Mouse (Mus musculus) kidney, embryonic 15.5 days (tissue): ENCODE data around the gene Rpl26. TPM values are rescaled to one million over a fixed set of nuclear protein-coding genes. Genes with fewer than 3 reads are reported as not detected.
"Not testable (repeated sequence)": the region's sequence is repeated elsewhere in the genome, so short reads cannot be mapped to it uniquely, and the experiment has no call there.

Experiments used
- ATAC-seq: fragments of 200-750 bp; cut with Nextera tagmentation; replicated peaks from 2 replicates; pipeline ENCODE4 v1.8.0; 2017; ENCODE audit warnings: moderate TSS enrichment; ENCODE audit not compliant: low FRiP score
- H3K27ac ChIP-seq: fragments of 300-500 bp; sonication (generic); 2 replicates; pipeline ENCODE4 v1.5.1; 2015; ENCODE audit warnings: mild to moderate bottlenecking, inconsistent platforms
- H3K27me3 ChIP-seq: fragments of 300-500 bp; sonication (generic); 2 replicates; pipeline ENCODE4 v1.6.1; 2015; ENCODE audit warnings: inconsistent platforms
- H3K36me3 ChIP-seq: fragments of 300-500 bp; sonication (generic); 2 replicates; pipeline ENCODE4 v1.6.1; 2015; ENCODE audit warnings: inconsistent platforms
- H3K4me1 ChIP-seq: fragments of 300-500 bp; sonication (generic); 2 replicates; pipeline ENCODE4 v1.6.1; 2015; ENCODE audit warnings: inconsistent platforms
- H3K4me2 ChIP-seq: fragments of 300-500 bp; sonication (generic); 2 replicates; pipeline ENCODE4 v1.6.1; 2015; ENCODE audit warnings: moderate library complexity, mild to moderate bottlenecking, inconsistent platforms
- H3K4me3 ChIP-seq: fragments of 300-500 bp; sonication (generic); replicated peaks from 2 replicates; pipeline ENCODE4 v1.5.1; 2015; ENCODE audit warnings: mild to moderate bottlenecking, inconsistent platforms
- H3K9ac ChIP-seq: fragments of 300-500 bp; sonication (generic); 2 replicates; pipeline ENCODE4 v1.6.1; 2015; ENCODE audit warnings: mild to moderate bottlenecking, inconsistent platforms
- H3K9me3 ChIP-seq: fragments of 300-500 bp; sonication (generic); replicated peaks from 2 replicates; pipeline ENCODE4 v1.6.1; 2016; ENCODE audit warnings: inconsistent platforms
- WGBS: fragments of 180-500 bp; shearing (Covaris S2); methylation state at CpG from one replicate; pipeline ENCODE4 v1.1.7; 2015; ENCODE audit warnings: mixed read lengths; 5-methylcytosine and 5-hydroxymethylcytosine counted together
- polyA plus RNA-seq: library from polyadenylated mRNA; unstranded; fragments of >200 nt; fragmentation: Nextera tagmentation; extraction: Ambion mirVana; gene quantifications from 2 replicates; pipeline ENCODE4 v1.2.1, GENCODE M21; 2015

Gene Rpl26
- polyA plus RNA-seq, 1 experiment from 2014 or later: 1,042 TPM

GRCm38 (mm10) chr11:68926981-68927380, 25.6 kb downstream of the Rpl26 start, which contains the start of gene Odf4:
TSS of gene Odf4 (minus strand) at chr11:68927081.
- no peaks in the 10 kb centered on the region for H3K9me3 ChIP-seq
- H3K4me3 ChIP-seq: no peak within 1 kb of the TSS
- 71% methylated on average over 3 of the region's 3 CpGs for WGBS

GRCm38 (mm10) chr11:68929947-68930346, 28.6 kb downstream of the Rpl26 start:
- Histone ChIP-seq H3K27ac (no peak overlapping the region), H3K4me2 (no peak overlapping the region), H3K4me3 (no peak overlapping the region), H3K27me3 (no peaks in the 10 kb centered on the region), H3K4me1 (no peaks in the 10 kb centered on the region), H3K9me3 (no peaks in the 10 kb centered on the region), H3K9ac (no peak overlapping the region), H3K36me3 (no peaks in the 10 kb centered on the region)
- ATAC-seq: no peak
- WGBS: 84% methylated on average over 6 of the region's 6 CpGs

More at GRCm38 (mm10) chr11:68926981-68927380, 25.6 kb downstream of the Rpl26 start, which contains the start of gene Odf4:
- no peaks in the 10 kb centered on the region for H3K27me3 ChIP-seq
- peaks cover 8% of the 10 kb centered on the region for H3K4me1 ChIP-seq
- H3K27ac ChIP-seq: no peak within 1 kb of the TSS
- H3K36me3 ChIP-seq: no peaks in the 10 kb centered on the region
- H3K9ac ChIP-seq: no peak within 1 kb of the TSS
- no peak for ATAC-seq
- H3K4me2 ChIP-seq: no peak within 1 kb of the TSS

DNA sequence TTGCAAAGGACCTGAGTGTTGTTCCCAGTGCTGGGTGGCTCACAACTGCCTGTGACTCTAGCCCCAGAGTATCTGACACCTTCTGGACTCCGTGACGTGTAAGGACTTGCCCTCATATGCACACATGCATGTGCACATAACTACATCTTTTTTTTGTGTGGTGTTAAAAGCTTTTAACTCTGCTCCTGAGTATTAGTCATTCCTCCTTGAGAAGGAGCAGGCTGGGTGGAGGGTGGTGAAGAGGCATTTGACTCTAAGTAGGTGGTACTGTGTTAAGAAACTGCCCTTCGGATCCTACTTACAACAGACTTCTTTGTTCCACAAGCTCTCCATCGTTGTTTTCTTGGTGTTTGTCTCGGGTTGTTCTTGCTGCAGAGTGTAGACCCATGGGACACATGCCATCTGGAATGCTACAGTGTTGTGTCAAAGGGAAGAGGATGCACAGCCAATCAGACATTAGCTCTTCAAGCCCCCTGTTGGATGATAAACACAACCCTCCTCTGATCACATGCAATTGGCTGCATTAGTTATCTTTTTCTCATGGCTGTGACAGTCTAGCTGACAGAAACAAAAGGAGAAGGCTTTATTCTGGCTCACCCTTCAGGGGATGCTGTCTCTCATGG, 32.6 kb downstream of the Rpl26 start:
- Histone ChIP-seq H3K9me3 (no peaks in the 10 kb centered on the region), H3K4me2 (no peak overlapping the region), H3K36me3 (no peaks in the 10 kb centered on the region), H3K4me1 (0 out of 2 replicates have a peak, but pooled peaks cover under 1% of the 10 kb centered on the region), H3K27me3 (no peaks in the 10 kb centered on the region), H3K9ac (no peak overlapping the region), H3K4me3 (no peak overlapping the region), H3K27ac (no peak overlapping the region)
- 80% methylated on average over 5 of the region's 5 CpGs for WGBS
- no peak for ATAC-seq

DNA sequence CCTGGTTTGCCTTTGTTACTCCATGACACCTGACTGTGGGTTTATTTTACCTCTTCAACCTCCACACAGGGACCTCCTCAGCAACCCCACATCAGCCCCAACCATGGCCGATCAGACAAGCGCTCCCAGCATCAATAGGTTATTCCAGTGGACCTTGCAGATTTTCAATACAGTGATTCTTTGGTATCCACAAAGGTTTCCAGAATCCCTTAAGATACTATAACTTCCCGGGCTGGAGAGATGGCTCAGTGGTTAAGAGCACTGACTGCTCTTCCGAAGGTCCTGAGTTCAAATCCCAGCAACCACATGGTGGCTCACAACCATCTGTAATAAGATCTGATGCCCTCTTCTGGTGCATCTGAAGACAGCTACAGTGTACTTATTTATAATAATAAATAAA, 35.6 kb downstream of the Rpl26 start:
- WGBS: 90% methylated on average over 4 of the region's 4 CpGs
- H3K36me3 ChIP-seq, H3K4me2 ChIP-seq, H3K9ac ChIP-seq, ATAC-seq, H3K4me1 ChIP-seq, H3K27ac ChIP-seq, H3K9me3 ChIP-seq, H3K27me3 ChIP-seq, H3K4me3 ChIP-seq: not testable (repeated sequence)

GRCm38 (mm10) chr11:68939451-68940304, 38.3 kb downstream of the Rpl26 start:
- 2% methylated on average over 16 of the region's 16 CpGs for WGBS
- Histone ChIP-seq H3K9me3 (no peaks in the 10 kb centered on the region), H3K36me3 (peaks cover 11% of the 10 kb centered on the region; the same call in 1 of the 2 replicates), H3K27ac (peak overlapping the region; percentile 85), H3K9ac (peak overlapping the region; percentile 39), H3K27me3 (no peaks in the 10 kb centered on the region), H3K4me3 (peak overlapping the region; percentile 50), H3K4me1 (peaks cover 16% of the 10 kb centered on the region; the same call in 1 of the 2 replicates), H3K4me2 (peak overlapping the region; percentile 59)
- ATAC-seq: peak; percentile 98

- Histone ChIP-seq H3K4me3 (peak overlapping the region; percentile 50), H3K36me3 (peaks cover 13% of the 10 kb centered on the region; the same call in 1 of the 2 replicates), H3K4me1 (peaks cover 16% of the 10 kb centered on the region; the same call in 1 of the 2 replicates), H3K9ac (peak overlapping the region; percentile 39), H3K4me2 (peak overlapping the region; percentile 59), H3K9me3 (no peaks in the 10 kb centered on the region), H3K27me3 (no peaks in the 10 kb centered on the region), H3K27ac (peak overlapping the region; percentile 85)
- WGBS: 35% methylated on average over 4 of the region's 4 CpGs
- ATAC-seq: 0 out of 2 replicates have a peak, but pooled peaks have one; percentile 42
These were observed 39.1 kb downstream of the Rpl26 start for GRCm38 (mm10) chr11:68940516-68940915.

DNA sequence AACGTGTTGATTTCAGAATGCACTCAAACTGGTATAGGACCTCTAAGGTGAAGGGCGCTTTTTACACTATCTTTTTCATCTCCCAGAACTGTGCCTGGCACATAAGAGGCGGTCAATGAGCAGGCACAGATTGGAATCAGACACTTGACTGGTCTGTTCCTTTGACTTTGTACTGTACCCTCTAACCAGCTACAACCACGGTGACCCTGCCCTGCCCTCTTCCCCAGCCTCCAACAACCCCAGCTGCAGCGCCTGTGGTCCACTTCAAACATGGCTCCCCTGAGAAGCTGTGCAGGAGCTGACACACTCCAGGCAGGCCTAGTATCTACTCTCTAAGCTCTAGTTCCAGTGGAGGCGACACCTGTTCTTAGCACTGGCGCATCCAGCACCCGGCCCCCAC, 41.3 kb downstream of the Rpl26 start:
- Histone ChIP-seq H3K4me1 (peaks cover 28% of the 10 kb centered on the region), H3K36me3 (peaks cover 13% of the 10 kb centered on the region; the same call in 1 of the 2 replicates), H3K27ac (no peak overlapping the region; the same call in 1 of the 2 replicates), H3K4me2 (no peak overlapping the region), H3K9me3 (no peaks in the 10 kb centered on the region), H3K4me3 (no peak overlapping the region), H3K27me3 (peaks cover 16% of the 10 kb centered on the region), H3K9ac (no peak overlapping the region)
- 78% methylated on average over 8 of the region's 8 CpGs for WGBS
- ATAC-seq: no peak

GRCm38 (mm10) chr11:68945245-68945644, 43.9 kb downstream of the Rpl26 start:
- Histone ChIP-seq H3K9me3 (no peaks in the 10 kb centered on the region), H3K9ac (no peak overlapping the region), H3K36me3 (peaks cover 13% of the 10 kb centered on the region; the same call in 1 of the 2 replicates), H3K4me2 (no peak overlapping the region), H3K4me3 (no peak overlapping the region), H3K27me3 (peaks cover 21% of the 10 kb centered on the region), H3K27ac (no peak overlapping the region), H3K4me1 (peaks cover 25% of the 10 kb centered on the region)
- 84% methylated on average over 2 of the region's 2 CpGs for WGBS
- no peak for ATAC-seq

DNA sequence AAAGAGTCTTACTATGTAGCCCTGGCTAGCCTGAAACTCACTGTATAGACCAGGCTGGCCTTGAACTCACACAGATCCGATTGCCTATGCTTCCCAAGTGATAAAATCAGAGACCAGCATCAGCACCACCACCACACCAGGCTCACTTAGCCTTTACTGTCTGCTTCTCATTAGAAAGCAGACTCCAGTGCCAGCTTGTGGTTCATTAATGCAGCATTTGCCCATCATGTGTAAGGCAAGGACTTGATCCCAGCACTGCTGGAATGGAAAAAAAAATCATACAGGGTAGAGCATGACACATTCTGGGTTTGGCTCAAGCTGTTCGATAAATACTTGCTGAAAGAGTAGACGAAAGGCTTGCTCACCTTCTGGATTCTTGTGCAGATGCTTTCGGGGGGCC, 44.6 kb downstream of the Rpl26 start:
- Histone ChIP-seq H3K4me3 (no peak overlapping the region), H3K9me3 (no peaks in the 10 kb centered on the region), H3K36me3 (peaks cover 13% of the 10 kb centered on the region; the same call in 1 of the 2 replicates), H3K27ac (no peak overlapping the region), H3K27me3 (peaks cover 21% of the 10 kb centered on the region), H3K9ac (no peak overlapping the region), H3K4me2 (no peak overlapping the region), H3K4me1 (peaks cover 21% of the 10 kb centered on the region)
- ATAC-seq: no peak
- 87% methylated on average over 4 of the region's 4 CpGs for WGBS

DNA sequence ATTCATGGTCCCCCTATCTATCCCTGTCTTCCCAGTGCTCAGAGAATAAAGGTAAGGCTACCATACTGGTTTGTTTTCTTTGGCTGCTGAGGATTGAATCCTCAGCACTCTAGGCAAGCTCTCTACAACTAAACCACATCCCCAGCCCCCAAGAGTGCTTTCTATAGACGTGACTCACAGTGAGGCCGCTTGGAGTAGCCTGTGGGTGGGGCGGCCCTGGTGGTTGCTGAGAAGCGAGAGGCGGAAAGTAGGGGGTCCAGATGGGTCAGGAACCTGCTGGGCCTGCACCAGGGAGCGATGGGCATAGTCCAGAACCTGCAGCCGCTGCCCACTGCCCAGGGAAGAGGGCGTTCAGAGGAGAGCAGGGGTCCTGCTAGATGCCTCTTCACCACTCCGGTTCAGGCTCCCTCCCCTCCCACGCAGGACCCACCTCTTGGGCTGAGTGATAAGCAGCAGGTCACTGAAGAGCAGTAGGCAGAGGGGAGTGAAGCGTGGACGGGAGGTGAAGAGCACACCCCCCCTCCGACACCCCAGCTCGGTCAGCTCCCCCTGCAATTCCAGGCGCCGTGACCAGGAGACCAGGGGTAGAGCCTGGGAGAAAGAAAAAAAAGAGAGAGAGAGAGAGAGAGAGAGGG, 45.5 kb downstream of the Rpl26 start:
- Histone ChIP-seq H3K9ac (peak overlapping the region; percentile 23; the same call in 1 of the 2 replicates), H3K27ac (no peak overlapping the region), H3K9me3 (no peaks in the 10 kb centered on the region), H3K36me3 (peaks cover 13% of the 10 kb centered on the region; the same call in 1 of the 2 replicates), H3K27me3 (peaks cover 27% of the 10 kb centered on the region), H3K4me2 (peak overlapping the region; percentile 54), H3K4me3 (peak overlapping the region; percentile 26), H3K4me1 (peaks cover 21% of the 10 kb centered on the region)
- WGBS: 23% methylated on average over 16 of the region's 16 CpGs
- no peak; the same call in 1 of the 2 replicates for ATAC-seq

DNA sequence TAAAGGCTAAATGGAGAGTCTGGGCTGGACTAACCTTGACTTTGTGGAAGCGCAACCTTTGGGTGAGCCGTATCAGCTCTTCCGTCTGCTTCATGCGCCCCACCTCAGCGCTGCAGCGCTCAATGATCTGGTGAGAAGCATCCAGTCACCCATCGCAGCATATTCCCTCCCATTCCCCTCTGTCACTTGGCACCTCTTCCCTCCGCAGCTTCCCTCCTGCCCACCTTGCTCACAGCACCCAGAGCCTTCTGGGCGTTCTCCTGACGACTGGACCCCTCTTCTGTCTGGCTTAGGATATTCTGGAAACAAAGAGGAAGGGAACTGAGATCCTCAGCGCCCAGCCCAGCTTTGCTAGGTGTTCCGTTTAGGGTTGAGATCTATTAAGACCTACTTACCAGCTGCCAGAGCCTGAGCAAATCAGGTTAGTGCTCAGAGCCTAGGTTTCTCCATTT, 46.2 kb downstream of the Rpl26 start:
- peaks cover 29% of the 10 kb centered on the region for H3K27me3 ChIP-seq
- peaks cover 16% of the 10 kb centered on the region for H3K4me1 ChIP-seq
- 9% methylated on average over 12 of the region's 12 CpGs for WGBS
- H3K9ac ChIP-seq: no peak overlapping the region
- H3K4me3 ChIP-seq: peak overlapping the region; percentile 26; the same call in 1 of the 2 replicates
- no peak overlapping the region for H3K27ac ChIP-seq
- peak overlapping the region; percentile 54 for H3K4me2 ChIP-seq
- H3K9me3 ChIP-seq: no peaks in the 10 kb centered on the region
- peaks cover 13% of the 10 kb centered on the region; the same call in 1 of the 2 replicates for H3K36me3 ChIP-seq
- no peak; the same call in 1 of the 2 replicates for ATAC-seq
